Mouse (Mus musculus): ENCODE results near the gene Gm11084. TPM values are rescaled to one million over a fixed set of nuclear protein-coding genes. Genes with fewer than 3 reads are reported as not detected.
A peak's percentile ranks its signal among the peaks of the same experiment; 100 is the strongest.

Gene Gm11084
- polyA plus RNA-seq, 1 experiment from 2014 or later, result not detected

- no peak overlapping the region for H3K9ac ChIP-seq (ENCODE audit: low read length)
- H3K9me3 ChIP-seq (ENCODE audit: control insufficient read depth, low read length), result no peaks in the 10 kb centered on the region
- ATAC-seq (ENCODE audit: insufficient read depth, low FRiP score, low TSS enrichment) (no peak), DNase-seq (ENCODE audit: low spot score) (no peak)
- WGBS, result 86% methylated on average over 1 of the region's 1 CpGs
- H3K36me3 ChIP-seq (ENCODE audit: control insufficient read depth, insufficient read depth, low read length), result no peaks in the 10 kb centered on the region
- H3K4me3 ChIP-seq (ENCODE audit: low read depth, low read length), result 0 out of 2 replicates have a peak overlapping the region, but pooled peaks have one; percentile 20
- H3K4me2 ChIP-seq (ENCODE audit: low read depth), result peak overlapping the region; percentile 44
- no peak overlapping the region for H3K27ac ChIP-seq (ENCODE audit: low read depth, low read length)
- H3K4me1 ChIP-seq (ENCODE audit: control insufficient read depth, insufficient read depth, low read length), result peaks cover 22% of the 10 kb centered on the region
- H3K27me3 ChIP-seq (ENCODE audit: control insufficient read depth, insufficient read depth, low read length), result no peaks in the 10 kb centered on the region
Measured at GRCm38 (mm10) chr2:72977272-72977671, 9.2 kb downstream of the Gm11084 start.

DNA sequence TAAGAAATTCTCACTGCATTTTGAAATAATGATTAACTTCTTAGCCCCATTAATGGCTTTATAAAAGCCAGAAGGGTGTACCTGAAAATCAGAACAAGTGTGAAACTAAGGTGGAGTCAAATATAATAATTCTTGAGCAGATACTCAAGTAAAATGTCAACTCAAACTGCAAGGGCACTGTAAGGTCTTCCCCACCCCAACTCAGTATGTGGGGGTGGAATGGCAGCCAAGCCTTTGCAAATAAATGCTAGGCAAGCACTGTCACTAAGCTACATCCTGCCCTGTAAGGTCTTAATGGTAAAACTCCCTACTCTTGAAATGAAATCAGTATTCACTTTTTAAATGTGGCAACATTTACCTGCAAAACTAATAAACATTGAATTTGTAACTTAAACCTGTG is 10.5 kb downstream of the Gm11084 start:
- Histone ChIP-seq H3K4me2 (ENCODE audit: low read depth) (no peak overlapping the region), H3K36me3 (ENCODE audit: control insufficient read depth, insufficient read depth, low read length) (no peaks in the 10 kb centered on the region), H3K9me3 (ENCODE audit: control insufficient read depth, low read length) (no peaks in the 10 kb centered on the region), H3K27ac (ENCODE audit: low read depth, low read length) (no peak overlapping the region), H3K9ac (ENCODE audit: low read length) (no peak overlapping the region), H3K27me3 (ENCODE audit: control insufficient read depth, insufficient read depth, low read length) (no peaks in the 10 kb centered on the region), H3K4me3 (ENCODE audit: low read depth, low read length) (no peak overlapping the region), H3K4me1 (ENCODE audit: control insufficient read depth, insufficient read depth, low read length) (peaks cover 18% of the 10 kb centered on the region)
- no peak for ATAC-seq (ENCODE audit: insufficient read depth, low FRiP score, low TSS enrichment)
- no peak for DNase-seq (ENCODE audit: low spot score)

- no peak overlapping the region for H3K27ac ChIP-seq (ENCODE audit: low read depth, low read length)
- ATAC-seq (ENCODE audit: insufficient read depth, low FRiP score, low TSS enrichment) (no peak), DNase-seq (ENCODE audit: low spot score) (no peak)
- H3K4me3 ChIP-seq (ENCODE audit: low read depth, low read length), result no peak overlapping the region
- no peaks in the 10 kb centered on the region for H3K27me3 ChIP-seq (ENCODE audit: control insufficient read depth, insufficient read depth, low read length)
- no peak overlapping the region for H3K9ac ChIP-seq (ENCODE audit: low read length)
- no peak overlapping the region for H3K4me2 ChIP-seq (ENCODE audit: low read depth)
- H3K9me3 ChIP-seq (ENCODE audit: control insufficient read depth, low read length), result no peaks in the 10 kb centered on the region
- peaks cover 8% of the 10 kb centered on the region for H3K36me3 ChIP-seq (ENCODE audit: control insufficient read depth, insufficient read depth, low read length)
- peaks cover 4% of the 10 kb centered on the region for H3K4me1 ChIP-seq (ENCODE audit: control insufficient read depth, insufficient read depth, low read length)
- 93% methylated on average over 6 of the region's 6 CpGs for WGBS
Measured at GRCm38 (mm10) chr2:72970831-72971230, 15.7 kb downstream of the Gm11084 start.

GRCm38 (mm10) chr2:72970302-72970701 is 16.2 kb downstream of the Gm11084 start:
- 94% methylated on average over 4 of the region's 4 CpGs for WGBS

DNA sequence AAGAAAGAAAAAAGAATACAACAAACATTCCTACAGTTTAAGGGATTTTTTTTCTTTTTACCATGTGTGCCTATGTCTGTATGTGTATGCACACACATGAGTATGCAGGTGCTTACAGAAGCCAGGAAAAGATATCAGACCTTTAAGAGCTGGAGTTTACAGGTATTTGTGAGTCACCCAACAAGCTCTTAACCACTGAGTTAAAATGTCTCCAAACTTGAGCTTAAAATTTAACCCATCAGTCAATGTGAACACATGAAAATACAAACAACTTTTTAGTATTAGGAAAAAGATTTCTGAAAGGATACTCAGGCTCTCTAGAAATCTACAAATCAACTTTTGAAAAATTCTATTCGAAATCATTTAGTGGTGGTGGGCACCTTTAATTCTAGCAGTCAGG is 18.0 kb downstream of the Gm11084 start:
- WGBS, result 98% methylated on average over 1 of the region's 1 CpGs
- Histone ChIP-seq H3K4me1 (ENCODE audit: control insufficient read depth, insufficient read depth, low read length) (no peaks in the 10 kb centered on the region), H3K4me2 (ENCODE audit: low read depth) (no peak overlapping the region), H3K9me3 (ENCODE audit: control insufficient read depth, low read length) (no peaks in the 10 kb centered on the region), H3K4me3 (ENCODE audit: low read depth, low read length) (no peak overlapping the region), H3K27me3 (ENCODE audit: control insufficient read depth, insufficient read depth, low read length) (no peaks in the 10 kb centered on the region), H3K27ac (ENCODE audit: low read depth, low read length) (no peak overlapping the region), H3K9ac (ENCODE audit: low read length) (no peak overlapping the region), H3K36me3 (ENCODE audit: control insufficient read depth, insufficient read depth, low read length) (peaks cover 8% of the 10 kb centered on the region)
- DNase-seq (ENCODE audit: low spot score) (no peak), ATAC-seq (ENCODE audit: insufficient read depth, low FRiP score, low TSS enrichment) (no peak)

More at GRCm38 (mm10) chr2:72970302-72970701, 16.2 kb downstream of the Gm11084 start:
- Histone ChIP-seq H3K4me1 (ENCODE audit: control insufficient read depth, insufficient read depth, low read length) (no peaks in the 10 kb centered on the region), H3K27me3 (ENCODE audit: control insufficient read depth, insufficient read depth, low read length) (no peaks in the 10 kb centered on the region), H3K4me3 (ENCODE audit: low read depth, low read length) (no peak overlapping the region), H3K9me3 (ENCODE audit: control insufficient read depth, low read length) (no peaks in the 10 kb centered on the region), H3K36me3 (ENCODE audit: control insufficient read depth, insufficient read depth, low read length) (peaks cover 8% of the 10 kb centered on the region), H3K9ac (ENCODE audit: low read length) (no peak overlapping the region), H3K27ac (ENCODE audit: low read depth, low read length) (no peak overlapping the region), H3K4me2 (ENCODE audit: low read depth) (no peak overlapping the region)
- no peak for DNase-seq (ENCODE audit: low spot score)
- no peak for ATAC-seq (ENCODE audit: insufficient read depth, low FRiP score, low TSS enrichment)

DNA sequence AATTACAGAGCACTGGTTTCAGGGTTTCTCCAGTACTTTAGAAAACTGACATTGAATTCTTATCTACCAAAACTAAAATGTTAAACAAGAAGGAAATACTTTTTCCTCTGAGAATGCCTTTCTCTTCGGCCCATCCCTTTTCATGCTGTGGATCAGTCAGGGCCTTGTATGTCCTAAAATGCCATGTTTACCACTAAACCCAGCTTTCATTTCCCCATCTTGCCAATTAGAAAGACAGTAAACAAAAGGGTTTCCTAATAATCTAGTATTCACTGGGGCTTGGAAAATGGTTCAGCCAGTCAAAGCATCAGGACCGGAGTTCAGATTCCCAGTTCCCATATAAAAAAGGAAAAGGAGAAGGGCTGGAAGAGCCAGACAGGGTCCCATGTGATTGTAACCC is 21.1 kb downstream of the Gm11084 start:
- WGBS, result 95% methylated on average over 2 of the region's 2 CpGs
- Histone ChIP-seq H3K9ac (ENCODE audit: low read length) (no peak overlapping the region), H3K9me3 (ENCODE audit: control insufficient read depth, low read length) (no peaks in the 10 kb centered on the region), H3K27me3 (ENCODE audit: control insufficient read depth, insufficient read depth, low read length) (no peaks in the 10 kb centered on the region), H3K36me3 (ENCODE audit: control insufficient read depth, insufficient read depth, low read length) (peaks cover 4% of the 10 kb centered on the region), H3K4me1 (ENCODE audit: control insufficient read depth, insufficient read depth, low read length) (no peaks in the 10 kb centered on the region), H3K27ac (ENCODE audit: low read depth, low read length) (no peak overlapping the region), H3K4me3 (ENCODE audit: low read depth, low read length) (no peak overlapping the region), H3K4me2 (ENCODE audit: low read depth) (no peak overlapping the region)
- DNase-seq (ENCODE audit: low spot score), result no peak
- ATAC-seq (ENCODE audit: insufficient read depth, low FRiP score, low TSS enrichment), result no peak

- Histone ChIP-seq H3K4me1 (ENCODE audit: control insufficient read depth, insufficient read depth, low read length) (no peaks in the 10 kb centered on the region), H3K36me3 (ENCODE audit: control insufficient read depth, insufficient read depth, low read length) (no peaks in the 10 kb centered on the region), H3K4me2 (ENCODE audit: low read depth) (no peak overlapping the region), H3K9ac (ENCODE audit: low read length) (no peak overlapping the region), H3K4me3 (ENCODE audit: low read depth, low read length) (no peak overlapping the region), H3K9me3 (ENCODE audit: control insufficient read depth, low read length) (no peaks in the 10 kb centered on the region), H3K27me3 (ENCODE audit: control insufficient read depth, insufficient read depth, low read length) (no peaks in the 10 kb centered on the region), H3K27ac (ENCODE audit: low read depth, low read length) (no peak overlapping the region)
- DNase-seq (ENCODE audit: low spot score) (no peak), ATAC-seq (ENCODE audit: insufficient read depth, low FRiP score, low TSS enrichment) (no peak)
- WGBS, result 96% methylated on average over 3 of the region's 3 CpGs
Measured at GRCm38 (mm10) chr2:72956415-72956814, 30.1 kb downstream of the Gm11084 start.

GRCm38 (mm10) chr2:72952979-72953378 is 33.5 kb downstream of the Gm11084 start:
- WGBS, result 92% methylated on average over 3 of the region's 3 CpGs
- H3K36me3 ChIP-seq (ENCODE audit: control insufficient read depth, insufficient read depth, low read length), result no peaks in the 10 kb centered on the region
- no peak overlapping the region for H3K4me2 ChIP-seq (ENCODE audit: low read depth)
- H3K9me3 ChIP-seq (ENCODE audit: control insufficient read depth, low read length), result no peaks in the 10 kb centered on the region
- no peak for DNase-seq (ENCODE audit: low spot score)
- H3K4me3 ChIP-seq (ENCODE audit: low read depth, low read length), result no peak overlapping the region
- no peak for ATAC-seq (ENCODE audit: insufficient read depth, low FRiP score, low TSS enrichment)
- H3K9ac ChIP-seq (ENCODE audit: low read length), result no peak overlapping the region
- no peaks in the 10 kb centered on the region for H3K27me3 ChIP-seq (ENCODE audit: control insufficient read depth, insufficient read depth, low read length)
- H3K27ac ChIP-seq (ENCODE audit: low read depth, low read length), result no peak overlapping the region
- H3K4me1 ChIP-seq (ENCODE audit: control insufficient read depth, insufficient read depth, low read length), result no peaks in the 10 kb centered on the region

- ATAC-seq (ENCODE audit: insufficient read depth, low FRiP score, low TSS enrichment), result no peak
- H3K36me3 ChIP-seq (ENCODE audit: control insufficient read depth, insufficient read depth, low read length), result peaks cover 2% of the 10 kb centered on the region; the same call in 1 of the 2 replicates
- H3K4me3 ChIP-seq (ENCODE audit: low read depth, low read length), result no peak overlapping the region
- H3K27me3 ChIP-seq (ENCODE audit: control insufficient read depth, insufficient read depth, low read length), result no peaks in the 10 kb centered on the region
- H3K27ac ChIP-seq (ENCODE audit: low read depth, low read length), result no peak overlapping the region
- no peak overlapping the region for H3K9ac ChIP-seq (ENCODE audit: low read length)
- no peak overlapping the region for H3K4me2 ChIP-seq (ENCODE audit: low read depth)
- no peak for DNase-seq (ENCODE audit: low spot score)
- 11% methylated on average over 1 of the region's 1 CpGs for WGBS
- H3K9me3 ChIP-seq (ENCODE audit: control insufficient read depth, low read length), result no peaks in the 10 kb centered on the region
- no peaks in the 10 kb centered on the region for H3K4me1 ChIP-seq (ENCODE audit: control insufficient read depth, insufficient read depth, low read length)
Measured at GRCm38 (mm10) chr2:72935937-72936336, 50.6 kb downstream of the Gm11084 start.

Data from neural tube, embryonic 11.5 days (tissue).